Mouse (Mus musculus) G1E-ER4 (cell line): ENCODE measurements around the gene Surf4. TPM values are rescaled to one million over a fixed set of nuclear protein-coding genes. Genes with fewer than 3 reads are reported as not detected.

Experiments
- GATA1 ChIP-seq: IDR thresholded peaks from one replicate; pipeline ENCODE4 v1.8.0; 2012; ENCODE audit warnings: low read length, inconsistent platforms
- polyA plus RNA-seq: library from polyadenylated mRNA; stranded (reverse); fragments of >175 nt; gene quantifications from 2 replicates; pipeline ENCODE4 v1.2.3, GENCODE M21; 2012

Gene Surf4
- polyA plus RNA-seq, 1 experiment = 93.6 TPM

- TF ChIP-seq GATA1 = no peak
Measured at GRCm38 (mm10) chr2:26912253-26912770, 21.4 kb downstream of the Surf4 start.

GRCm38 (mm10) chr2:26910994-26911765 is 22.5 kb downstream of the Surf4 start:
- no peak for TF ChIP-seq GATA1

- TF ChIP-seq GATA1 = no peak
Measured at GRCm38 (mm10) chr2:26910124-26910993, 23.4 kb downstream of the Surf4 start, which contains the start of the genes Med22 and Rpl7a. Gene Med22, minus strand, starts transcription at chr2:26910677. Gene Rpl7a, plus strand, starts transcription at chr2:26910764.

GRCm38 (mm10) chr2:26909387-26909784 is 24.3 kb downstream of the Surf4 start:
- no peak for TF ChIP-seq GATA1

GRCm38 (mm10) chr2:26908710-26909386 is 24.9 kb downstream of the Surf4 start:
- no peak for TF ChIP-seq GATA1

- TF ChIP-seq GATA1 = no peak
Measured at GRCm38 (mm10) chr2:26907109-26907508, 26.6 kb downstream of the Surf4 start.

GRCm38 (mm10) chr2:26906431-26906830 is 27.3 kb downstream of the Surf4 start:
- no peak for TF ChIP-seq GATA1

- TF ChIP-seq GATA1 = no peak
Measured at GRCm38 (mm10) chr2:26905936-26906335, 27.8 kb downstream of the Surf4 start.

GRCm38 (mm10) chr2:26903311-26903710 is 30.4 kb downstream of the Surf4 start:
- no peak for TF ChIP-seq GATA1

- TF ChIP-seq GATA1 = no peak
Measured at GRCm38 (mm10) chr2:26902467-26903220, 31.1 kb downstream of the Surf4 start, which contains the start of gene Surf6. Gene Surf6, minus strand, starts transcription at chr2:26902879.

GRCm38 (mm10) chr2:26901834-26902400 is 31.8 kb downstream of the Surf4 start:
- TF ChIP-seq GATA1 = no peak

- no peak for TF ChIP-seq GATA1
Measured at GRCm38 (mm10) chr2:26900731-26901130, 33.0 kb downstream of the Surf4 start.

- TF ChIP-seq GATA1 = no peak
Measured at GRCm38 (mm10) chr2:26895898-26896297, 37.8 kb downstream of the Surf4 start.

- TF ChIP-seq GATA1 = no peak
Measured at GRCm38 (mm10) chr2:26878571-26878970, 55.2 kb downstream of the Surf4 start.
